Mouse (Mus musculus): Measurements from ENCODE around the gene Prokr1.

DNA sequence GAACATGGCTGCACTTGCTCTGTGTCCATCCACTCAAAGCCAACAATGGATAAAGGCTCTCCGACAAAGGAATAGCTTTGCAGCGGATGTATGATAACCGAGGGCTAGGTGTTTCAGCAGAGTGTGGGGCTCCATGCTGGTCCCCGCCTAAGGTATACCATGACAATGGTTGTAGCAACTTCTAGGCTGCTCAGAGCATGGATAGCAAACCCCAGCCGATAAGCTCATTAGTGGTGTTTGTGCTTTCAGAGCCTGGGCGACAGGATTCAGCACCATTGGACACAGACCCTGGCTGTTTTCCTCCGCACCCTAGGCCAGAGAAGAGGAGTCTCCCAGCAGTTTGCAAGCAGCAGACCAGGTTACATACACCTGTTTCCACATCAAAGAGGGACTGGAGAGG, 6.6 kb downstream of the Prokr1 start:
- no peak for TF ChIP-seq POLR2A (IDR thresholded peaks at IDR 0.05; ENCODE audit: insufficient read depth, low read depth, low read length)
- no peak for TF ChIP-seq CTCF (IDR thresholded peaks at IDR 0.05)
